Mouse (Mus musculus) embryonic fibroblast, embryonic 13.5 days (primary cell): ENCODE results near the gene Osbpl6.

ENCODE experiments used
- CTCF ChIP-seq: IDR thresholded peaks from 2 replicates; pipeline ENCODE4 v1.5.1; 2011; ENCODE audit warnings: mild to moderate bottlenecking, control low read depth, low read length, moderate library complexity, borderline replicate concordance; ENCODE audit not compliant: insufficient read depth
- POLR2A ChIP-seq: IDR thresholded peaks from 2 replicates; pipeline ENCODE4 v1.6.1; 2011; ENCODE audit warnings: low read depth, mild to moderate bottlenecking, control low read depth, low read length, moderate library complexity

GRCm38 (mm10) chr2:76647441-76647869 is 241.1 kb downstream of the Osbpl6 start:
- TF ChIP-seq CTCF (no peak), POLR2A (no peak)
